Mouse (Mus musculus): ENCODE measurements around the gene Kctd2. TPM values are rescaled to one million over a fixed set of nuclear protein-coding genes. Genes with fewer than 3 reads are reported as not detected.

The Kctd2 gene
- polyA plus RNA-seq, 1 experiment from 2014 or later = 12.0 TPM

DNA sequence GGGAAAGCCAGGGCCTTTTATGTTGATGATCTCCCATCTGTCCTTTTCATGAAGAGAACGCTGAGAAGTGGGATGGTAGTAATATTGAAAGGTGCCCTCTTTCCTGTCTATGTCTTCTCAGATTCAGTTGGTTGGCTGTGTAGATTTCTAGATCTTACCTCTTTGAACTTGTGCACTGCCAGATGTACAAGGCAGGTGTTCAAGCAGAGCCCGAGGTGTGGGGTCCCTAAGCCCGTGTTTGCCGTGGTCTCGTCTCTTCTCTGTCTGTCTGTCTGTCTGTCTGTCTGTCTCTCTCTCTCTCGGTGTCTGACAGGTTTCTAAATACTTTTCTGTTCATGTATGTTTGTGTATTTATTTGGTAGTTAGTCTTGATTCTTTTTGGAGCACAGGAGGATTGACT is 5.7 kb downstream of the Kctd2 start:
- H3K9me3 ChIP-seq (replicated peaks; ENCODE audit: control insufficient read depth, low read length) = no peaks in the 10 kb centered on the region
- no peaks in the 10 kb centered on the region for H3K27me3 ChIP-seq (ENCODE audit: control insufficient read depth, insufficient read depth, low read length)
- no peak overlapping the region for H3K4me3 ChIP-seq (ENCODE audit: low read depth, low read length)
- WGBS (ENCODE audit: insufficient replicate concordance) = 89% methylated on average over 6 of the region's 6 CpGs
- H3K36me3 ChIP-seq (ENCODE audit: control insufficient read depth, insufficient read depth, low read length) = peaks cover 12% of the 10 kb centered on the region; the same call in 1 of the 2 replicates
- H3K4me2 ChIP-seq = no peak overlapping the region
- peaks cover 17% of the 10 kb centered on the region for H3K4me1 ChIP-seq (ENCODE audit: control insufficient read depth, insufficient read depth, low read length)
- no peak overlapping the region for H3K9ac ChIP-seq (ENCODE audit: low read depth, low read length)
- ATAC-seq (replicated peaks; ENCODE audit: insufficient number of reproducible peaks, low FRiP score, low TSS enrichment) = no peak
- no peak overlapping the region for H3K27ac ChIP-seq (ENCODE audit: low read depth, low read length)

DNA sequence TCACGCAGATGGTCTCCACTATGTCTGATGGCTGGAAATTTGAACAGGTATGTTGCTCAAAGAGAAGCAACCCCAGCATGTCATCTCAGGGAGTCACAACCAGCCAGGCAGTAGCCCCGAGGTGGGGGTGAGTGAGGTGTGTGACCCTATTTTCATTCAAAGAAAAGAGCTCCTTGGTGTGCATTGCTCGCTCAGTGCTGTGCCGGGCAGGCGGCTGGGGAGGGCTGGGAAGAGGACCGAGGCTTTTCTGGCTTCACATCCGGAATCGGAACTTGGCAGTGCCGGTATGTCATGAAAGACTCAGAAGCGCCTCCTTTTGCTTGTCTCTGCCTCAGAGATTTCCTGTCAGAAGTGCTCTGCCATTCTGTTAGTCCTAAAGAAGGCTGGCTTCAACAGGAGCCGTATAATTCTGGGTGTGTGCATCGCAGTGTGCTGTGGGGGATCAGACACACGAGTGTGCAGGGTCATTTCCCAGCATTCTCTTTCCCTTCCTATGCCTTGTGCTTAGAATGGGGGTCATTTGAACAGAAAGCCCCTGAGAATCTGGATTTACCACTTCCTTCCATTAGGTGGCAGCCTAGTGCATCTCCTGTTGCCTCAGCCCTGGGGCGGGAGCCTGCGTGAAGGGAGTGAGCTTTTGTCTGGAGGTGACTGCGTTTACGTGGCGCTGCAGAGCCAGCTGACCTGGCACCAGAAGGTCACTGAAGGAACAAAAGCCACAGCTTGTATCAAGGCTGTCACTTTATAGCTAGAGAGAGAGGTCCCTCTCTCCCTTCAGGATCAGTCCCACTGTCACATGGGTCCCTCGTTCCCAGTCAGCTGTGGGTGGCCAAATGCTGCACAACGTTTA is 7.8 kb downstream of the Kctd2 start:
- Histone ChIP-seq H3K9me3 (replicated peaks; ENCODE audit: control insufficient read depth, low read length) (no peaks in the 10 kb centered on the region), H3K9ac (ENCODE audit: low read depth, low read length) (peak overlapping the region; percentile 44; the same call in 1 of the 2 replicates), H3K4me2 (peak overlapping the region; percentile 35; the same call in 1 of the 2 replicates), H3K4me3 (ENCODE audit: low read depth, low read length) (no peak overlapping the region), H3K4me1 (ENCODE audit: control insufficient read depth, insufficient read depth, low read length) (peaks cover 9% of the 10 kb centered on the region; the same call in 1 of the 2 replicates), H3K27ac (ENCODE audit: low read depth, low read length) (peak overlapping the region; percentile 54), H3K36me3 (ENCODE audit: control insufficient read depth, insufficient read depth, low read length) (peaks cover 18% of the 10 kb centered on the region; the same call in 1 of the 2 replicates), H3K27me3 (ENCODE audit: control insufficient read depth, insufficient read depth, low read length) (no peaks in the 10 kb centered on the region)
- 38% methylated on average over 20 of the region's 20 CpGs for WGBS (ENCODE audit: insufficient replicate concordance)
- peak; percentile 57; the same call in 1 of the 2 replicates for ATAC-seq (replicated peaks; ENCODE audit: insufficient number of reproducible peaks, low FRiP score, low TSS enrichment)

DNA sequence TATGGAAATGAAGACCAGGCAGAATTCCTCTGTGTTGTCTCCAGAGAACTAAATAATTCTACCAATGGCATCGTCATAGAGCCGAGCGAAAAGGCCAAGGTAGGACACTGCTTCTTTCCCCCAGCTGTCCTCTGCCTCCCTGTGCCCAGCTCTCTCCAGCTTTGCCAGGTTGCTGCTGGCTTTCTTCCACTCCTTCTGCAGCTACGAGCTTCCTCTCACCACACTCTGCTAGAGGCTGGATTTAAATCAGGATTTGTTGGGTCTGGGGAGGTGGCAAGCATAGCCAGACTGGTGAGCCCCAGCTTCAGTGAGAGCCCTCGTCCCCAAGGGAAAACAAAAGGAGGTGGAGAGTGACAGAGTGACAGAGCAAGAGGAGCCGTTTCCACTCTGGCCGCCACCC is 9.4 kb downstream of the Kctd2 start:
- no peak overlapping the region for H3K9ac ChIP-seq (ENCODE audit: low read depth, low read length)
- peaks cover 9% of the 10 kb centered on the region; the same call in 1 of the 2 replicates for H3K4me1 ChIP-seq (ENCODE audit: control insufficient read depth, insufficient read depth, low read length)
- no peak overlapping the region for H3K4me2 ChIP-seq
- no peak for ATAC-seq (replicated peaks; ENCODE audit: insufficient number of reproducible peaks, low FRiP score, low TSS enrichment)
- no peak overlapping the region for H3K27ac ChIP-seq (ENCODE audit: low read depth, low read length)
- no peak overlapping the region for H3K4me3 ChIP-seq (ENCODE audit: low read depth, low read length)
- H3K9me3 ChIP-seq (replicated peaks; ENCODE audit: control insufficient read depth, low read length) = no peaks in the 10 kb centered on the region
- H3K27me3 ChIP-seq (ENCODE audit: control insufficient read depth, insufficient read depth, low read length) = no peaks in the 10 kb centered on the region
- 85% methylated on average over 7 of the region's 7 CpGs for WGBS (ENCODE audit: insufficient replicate concordance)
- H3K36me3 ChIP-seq (ENCODE audit: control insufficient read depth, insufficient read depth, low read length) = peaks cover 18% of the 10 kb centered on the region; the same call in 1 of the 2 replicates

DNA sequence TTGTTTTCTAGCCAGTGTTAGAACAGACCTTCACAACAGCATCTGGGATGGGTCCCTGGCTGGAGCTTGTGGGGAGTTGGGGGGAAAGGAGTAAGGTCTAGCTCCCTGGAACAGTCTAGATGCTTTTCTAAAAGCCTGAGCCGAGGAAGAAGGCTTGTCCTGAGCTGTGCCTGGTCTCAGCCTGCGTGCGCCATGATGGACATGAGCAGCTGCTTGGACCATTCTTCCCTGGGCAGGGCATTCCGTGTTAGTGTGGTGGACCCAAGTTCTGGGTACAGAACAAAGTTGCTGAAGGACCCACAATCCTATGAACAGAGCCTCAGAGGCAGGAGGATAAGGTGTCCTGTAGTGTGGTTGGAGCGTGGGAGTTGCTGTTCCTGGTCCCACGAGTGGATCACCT is 10.6 kb downstream of the Kctd2 start:
- ATAC-seq (replicated peaks; ENCODE audit: insufficient number of reproducible peaks, low FRiP score, low TSS enrichment) = no peak
- H3K27ac ChIP-seq (ENCODE audit: low read depth, low read length) = no peak overlapping the region
- 92% methylated on average over 6 of the region's 6 CpGs for WGBS (ENCODE audit: insufficient replicate concordance)
- H3K4me2 ChIP-seq = no peak overlapping the region
- H3K4me3 ChIP-seq (ENCODE audit: low read depth, low read length) = no peak overlapping the region
- peaks cover 18% of the 10 kb centered on the region; the same call in 1 of the 2 replicates for H3K36me3 ChIP-seq (ENCODE audit: control insufficient read depth, insufficient read depth, low read length)
- H3K9me3 ChIP-seq (replicated peaks; ENCODE audit: control insufficient read depth, low read length) = no peaks in the 10 kb centered on the region
- H3K9ac ChIP-seq (ENCODE audit: low read depth, low read length) = no peak overlapping the region
- H3K4me1 ChIP-seq (ENCODE audit: control insufficient read depth, insufficient read depth, low read length) = peaks cover 12% of the 10 kb centered on the region
- H3K27me3 ChIP-seq (ENCODE audit: control insufficient read depth, insufficient read depth, low read length) = no peaks in the 10 kb centered on the region

DNA sequence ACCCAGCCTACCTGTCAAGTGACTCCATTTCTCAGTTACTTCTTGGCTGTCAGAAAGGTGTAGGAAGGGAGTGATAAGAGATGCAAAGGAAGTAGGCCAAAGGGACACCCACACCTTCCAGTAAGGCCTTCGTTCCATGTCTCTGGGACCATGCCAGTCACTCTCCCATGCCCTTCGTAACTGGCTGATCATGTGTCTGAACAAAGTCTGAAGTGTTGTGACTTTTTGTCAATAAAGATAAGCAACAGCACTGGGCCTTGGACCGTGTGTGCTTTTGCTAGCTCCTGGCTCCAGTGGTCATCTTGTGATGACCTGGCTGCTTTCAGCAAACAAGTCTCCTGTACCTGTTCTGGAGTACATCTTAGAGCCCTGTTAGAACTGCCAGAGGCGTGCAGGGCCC is 12.9 kb downstream of the Kctd2 start:
- H3K4me2 ChIP-seq = no peak overlapping the region
- no peaks in the 10 kb centered on the region for H3K9me3 ChIP-seq (replicated peaks; ENCODE audit: control insufficient read depth, low read length)
- no peak overlapping the region for H3K27ac ChIP-seq (ENCODE audit: low read depth, low read length)
- peaks cover 14% of the 10 kb centered on the region for H3K4me1 ChIP-seq (ENCODE audit: control insufficient read depth, insufficient read depth, low read length)
- WGBS (ENCODE audit: insufficient replicate concordance) = 71% methylated on average over 4 of the region's 4 CpGs
- no peak for ATAC-seq (replicated peaks; ENCODE audit: insufficient number of reproducible peaks, low FRiP score, low TSS enrichment)
- no peaks in the 10 kb centered on the region for H3K27me3 ChIP-seq (ENCODE audit: control insufficient read depth, insufficient read depth, low read length)
- H3K4me3 ChIP-seq (ENCODE audit: low read depth, low read length) = no peak overlapping the region
- no peak overlapping the region for H3K9ac ChIP-seq (ENCODE audit: low read depth, low read length)
- H3K36me3 ChIP-seq (ENCODE audit: control insufficient read depth, insufficient read depth, low read length) = peaks cover 15% of the 10 kb centered on the region; the same call in 1 of the 2 replicates

DNA sequence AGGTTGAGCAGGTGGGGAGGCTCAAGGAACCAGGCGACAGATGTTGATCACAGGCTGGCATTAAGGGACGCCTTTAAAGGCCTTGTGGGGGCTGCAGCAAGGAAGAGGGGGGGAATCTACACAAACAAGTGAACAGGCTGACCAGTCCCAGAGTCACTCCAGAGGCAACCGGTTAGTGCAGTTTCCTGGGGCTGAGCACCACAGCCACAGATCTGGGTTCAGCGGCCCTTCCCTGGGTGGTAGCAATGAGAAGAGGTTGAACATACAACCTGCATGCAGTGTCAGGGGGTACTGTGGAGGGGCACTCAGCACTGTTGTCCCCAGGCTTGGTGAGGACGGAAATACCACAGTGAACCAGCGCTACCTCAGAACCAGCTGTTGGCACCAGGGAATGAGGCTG is 13.4 kb downstream of the Kctd2 start:
- no peak for ATAC-seq (replicated peaks; ENCODE audit: insufficient number of reproducible peaks, low FRiP score, low TSS enrichment)
- H3K4me1 ChIP-seq (ENCODE audit: control insufficient read depth, insufficient read depth, low read length) = peaks cover 9% of the 10 kb centered on the region
- H3K4me2 ChIP-seq = no peak overlapping the region
- H3K9ac ChIP-seq (ENCODE audit: low read depth, low read length) = no peak overlapping the region
- H3K4me3 ChIP-seq (ENCODE audit: low read depth, low read length) = no peak overlapping the region
- no peaks in the 10 kb centered on the region for H3K27me3 ChIP-seq (ENCODE audit: control insufficient read depth, insufficient read depth, low read length)
- H3K36me3 ChIP-seq (ENCODE audit: control insufficient read depth, insufficient read depth, low read length) = peaks cover 15% of the 10 kb centered on the region; the same call in 1 of the 2 replicates
- 78% methylated on average over 6 of the region's 6 CpGs for WGBS (ENCODE audit: insufficient replicate concordance)
- H3K9me3 ChIP-seq (replicated peaks; ENCODE audit: control insufficient read depth, low read length) = no peaks in the 10 kb centered on the region
- no peak overlapping the region for H3K27ac ChIP-seq (ENCODE audit: low read depth, low read length)

DNA sequence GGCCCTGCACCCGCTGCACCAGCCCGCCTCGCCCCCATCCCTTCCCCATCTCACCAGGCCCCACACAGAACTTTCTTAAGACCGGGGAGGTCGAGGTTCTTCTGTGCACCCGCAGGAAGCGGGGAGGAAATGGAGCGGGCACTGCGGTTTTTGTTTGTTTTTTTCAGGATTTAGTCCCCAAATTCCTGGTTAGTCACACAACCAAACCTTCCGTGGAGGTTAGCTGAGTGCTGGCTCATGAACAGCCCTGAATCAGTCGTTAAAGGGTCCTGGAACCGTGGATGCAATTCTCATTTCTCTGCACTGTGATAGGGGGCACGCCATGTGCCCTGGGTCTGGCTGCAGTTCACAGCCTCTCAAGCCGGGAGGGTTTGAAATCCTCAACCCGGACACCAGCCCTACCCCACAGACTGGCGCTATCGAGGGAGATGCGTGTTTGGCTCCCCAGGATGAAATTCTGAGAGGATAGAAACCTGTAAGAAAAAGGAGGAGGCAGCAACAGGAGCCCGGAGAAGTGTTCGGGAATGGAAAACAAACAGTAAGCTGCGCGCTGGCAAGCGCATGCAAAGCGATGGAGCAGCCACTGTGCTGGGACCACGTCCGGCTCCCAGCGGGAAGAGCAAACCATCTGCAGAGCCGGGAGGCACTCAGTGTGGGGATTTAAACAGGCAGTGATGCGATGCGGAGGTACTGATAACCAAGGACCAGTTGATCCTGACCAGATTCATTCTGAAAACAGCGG is 15.8 kb downstream of the Kctd2 start:
- ATAC-seq (replicated peaks; ENCODE audit: insufficient number of reproducible peaks, low FRiP score, low TSS enrichment) = no peak
- H3K27ac ChIP-seq (ENCODE audit: low read depth, low read length) = no peak overlapping the region
- H3K4me2 ChIP-seq = peak overlapping the region; percentile 71
- H3K9me3 ChIP-seq (replicated peaks; ENCODE audit: control insufficient read depth, low read length) = peaks cover 4% of the 10 kb centered on the region; the same call in 1 of the 2 replicates
- H3K9ac ChIP-seq (ENCODE audit: low read depth, low read length) = peak overlapping the region; percentile 61
- peak overlapping the region; percentile 38 for H3K4me3 ChIP-seq (ENCODE audit: low read depth, low read length)
- 6% methylated on average over 31 of the region's 31 CpGs for WGBS (ENCODE audit: insufficient replicate concordance)
- H3K36me3 ChIP-seq (ENCODE audit: control insufficient read depth, insufficient read depth, low read length) = peaks cover 6% of the 10 kb centered on the region; the same call in 1 of the 2 replicates
- no peaks in the 10 kb centered on the region for H3K27me3 ChIP-seq (ENCODE audit: control insufficient read depth, insufficient read depth, low read length)
- H3K4me1 ChIP-seq (ENCODE audit: control insufficient read depth, insufficient read depth, low read length) = peaks cover 9% of the 10 kb centered on the region

DNA sequence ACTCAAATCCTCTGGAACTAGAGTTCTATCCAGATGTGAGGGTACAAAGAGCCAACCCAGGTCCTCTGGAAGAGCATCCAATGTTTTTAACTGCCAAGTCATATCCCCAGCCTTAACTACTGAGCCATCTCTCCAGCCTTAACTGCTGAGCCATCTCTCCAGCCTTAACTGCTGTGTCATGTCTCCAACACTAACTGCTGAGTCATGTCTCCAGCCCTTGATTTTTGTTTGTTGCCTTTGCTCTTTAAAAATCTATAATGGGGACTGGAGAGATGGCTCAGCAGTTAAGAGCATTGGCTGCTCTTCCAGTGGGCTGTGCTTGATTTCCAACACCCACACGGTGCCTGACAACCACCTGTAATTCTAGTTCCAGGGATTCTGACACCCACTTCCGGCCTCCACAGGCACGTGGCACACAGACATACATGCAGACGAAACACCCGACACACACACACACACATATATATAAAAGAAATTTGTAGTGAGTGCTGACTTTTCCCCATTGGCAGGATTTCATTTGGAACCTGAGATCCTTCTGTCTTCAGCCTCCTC is 17.7 kb downstream of the Kctd2 start:
- H3K27me3 ChIP-seq (ENCODE audit: control insufficient read depth, insufficient read depth, low read length) = no peaks in the 10 kb centered on the region
- no peak overlapping the region for H3K4me2 ChIP-seq
- 73% methylated on average over 5 of the region's 5 CpGs for WGBS (ENCODE audit: insufficient replicate concordance)
- H3K9ac ChIP-seq (ENCODE audit: low read depth, low read length) = no peak overlapping the region
- no peak overlapping the region for H3K4me3 ChIP-seq (ENCODE audit: low read depth, low read length)
- ATAC-seq (replicated peaks; ENCODE audit: insufficient number of reproducible peaks, low FRiP score, low TSS enrichment) = no peak
- no peak overlapping the region for H3K27ac ChIP-seq (ENCODE audit: low read depth, low read length)
- no peaks in the 10 kb centered on the region; the same call in 1 of the 2 replicates for H3K36me3 ChIP-seq (ENCODE audit: control insufficient read depth, insufficient read depth, low read length)
- H3K4me1 ChIP-seq (ENCODE audit: control insufficient read depth, insufficient read depth, low read length) = peaks cover 9% of the 10 kb centered on the region
- peaks cover 4% of the 10 kb centered on the region; the same call in 1 of the 2 replicates for H3K9me3 ChIP-seq (replicated peaks; ENCODE audit: control insufficient read depth, low read length)

All from heart, embryonic 11.5 days (tissue).